21 mouse cellular contexts compared by ENCODE assay signal in the genomic region with DNA sequence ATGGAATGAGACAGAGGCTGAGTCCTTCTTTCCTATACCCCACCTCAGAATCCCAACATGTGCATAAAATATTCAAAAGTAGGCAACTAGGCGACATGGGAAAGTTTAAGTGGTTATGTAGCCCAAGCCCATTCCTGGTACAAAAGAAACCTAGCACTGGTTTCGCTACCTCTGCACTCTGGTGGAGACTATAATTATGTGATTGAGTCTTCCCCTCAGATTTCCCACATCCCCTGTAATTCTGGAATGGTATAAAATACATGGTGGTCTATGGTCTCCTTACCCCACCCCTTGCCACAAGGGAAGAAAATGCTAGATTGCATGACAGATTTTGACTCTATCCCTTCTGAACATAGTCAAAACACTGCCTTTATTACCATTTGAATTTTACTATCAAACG. TPM values are rescaled to one million over a fixed set of nuclear protein-coding genes. Genes with fewer than 3 reads are reported as not detected.
"Had no signal": no experiment of that assay in that cellular context is flagged by ENCODE, and none has a peak within 500 bp of the region (broad histone marks: within the 10 kb centered on the region; RNA-seq: fewer than 3 reads in every experiment).

No protein-coding gene starts in this region.

- H3K4me3 ChIP-seq: lung, embryonic 15.5 days; megakaryocyte, embryonic 14.5 days; midbrain, embryonic 13.5 days; midbrain, embryonic 15.5 days; neural tube, embryonic 13.5 days; neural tube, embryonic 15.5 days had no signal

- DNase-seq: liver, postnatal 0 days; lung, adult 2 months; lung, postnatal 14 days; lung, postnatal 36 days; right cerebral cortex, adult 18-20 months; right cerebral cortex, postnatal 25 days; right cerebral cortex, postnatal 4 days; spleen, adult 18-20 months; thymus, adult 18-20 months; thymus, postnatal 25 days; thymus, postnatal 4 days had no signal

- H3K4me2 ChIP-seq: lung, embryonic 15.5 days; midbrain, embryonic 11.5 days; midbrain, embryonic 13.5 days; midbrain, embryonic 15.5 days; neural tube, embryonic 13.5 days; neural tube, embryonic 15.5 days had no signal

- H3K36me3 ChIP-seq: lung, embryonic 15.5 days; midbrain, embryonic 13.5 days; midbrain, embryonic 15.5 days; neural tube, embryonic 13.5 days; neural tube, embryonic 15.5 days had no signal

- H3K27me3 ChIP-seq: lung, embryonic 15.5 days; midbrain, embryonic 15.5 days; neural tube, embryonic 15.5 days had no signal

- ATAC-seq: liver, postnatal 0 days; midbrain, embryonic 13.5 days; midbrain, embryonic 15.5 days had no signal

- H3K9me3 ChIP-seq: lung, embryonic 15.5 days; megakaryocyte, embryonic 14.5 days; midbrain, embryonic 13.5 days; midbrain, embryonic 15.5 days; neural tube, embryonic 13.5 days; neural tube, embryonic 15.5 days had no signal

- H3K4me1 ChIP-seq: lung, embryonic 15.5 days; midbrain, embryonic 15.5 days; neural tube, embryonic 13.5 days; neural tube, embryonic 15.5 days had no signal

- H3K27ac ChIP-seq: macrophage; midbrain, embryonic 13.5 days; midbrain, embryonic 15.5 days; neural tube, embryonic 13.5 days; neural tube, embryonic 15.5 days had no signal

- H3K9ac ChIP-seq: liver, postnatal 0 days; lung, embryonic 15.5 days; midbrain, embryonic 13.5 days; midbrain, embryonic 15.5 days; neural tube, embryonic 13.5 days; neural tube, embryonic 15.5 days had no signal

RNA-seq across cellular contexts. Expression of a gene that starts 4.8 kb away (rescaled TPM):
- total RNA-seq: megakaryocyte progenitor cell, adult 5-6 weeks; monocyte, adult 5-6 weeks had no signal
- polyA plus RNA-seq: macrophage had no signal

RNA-seq across cellular contexts. Expression of a gene that starts 14.8 kb away (rescaled TPM):
- total RNA-seq: monocyte, adult 5-6 weeks had no signal
- polyA plus RNA-seq: macrophage had no signal
